Mouse (Mus musculus): ENCODE data around the gene Tfr2.

Gene Tfr2

GRCm38 (mm10) chr5:137539291-137539801 is 30.3 kb upstream of the Tfr2 start:
- no peak for DNase-seq

GRCm38 (mm10) chr5:137540991-137541390 is 28.6 kb upstream of the Tfr2 start:
- DNase-seq = no peak

DNA sequence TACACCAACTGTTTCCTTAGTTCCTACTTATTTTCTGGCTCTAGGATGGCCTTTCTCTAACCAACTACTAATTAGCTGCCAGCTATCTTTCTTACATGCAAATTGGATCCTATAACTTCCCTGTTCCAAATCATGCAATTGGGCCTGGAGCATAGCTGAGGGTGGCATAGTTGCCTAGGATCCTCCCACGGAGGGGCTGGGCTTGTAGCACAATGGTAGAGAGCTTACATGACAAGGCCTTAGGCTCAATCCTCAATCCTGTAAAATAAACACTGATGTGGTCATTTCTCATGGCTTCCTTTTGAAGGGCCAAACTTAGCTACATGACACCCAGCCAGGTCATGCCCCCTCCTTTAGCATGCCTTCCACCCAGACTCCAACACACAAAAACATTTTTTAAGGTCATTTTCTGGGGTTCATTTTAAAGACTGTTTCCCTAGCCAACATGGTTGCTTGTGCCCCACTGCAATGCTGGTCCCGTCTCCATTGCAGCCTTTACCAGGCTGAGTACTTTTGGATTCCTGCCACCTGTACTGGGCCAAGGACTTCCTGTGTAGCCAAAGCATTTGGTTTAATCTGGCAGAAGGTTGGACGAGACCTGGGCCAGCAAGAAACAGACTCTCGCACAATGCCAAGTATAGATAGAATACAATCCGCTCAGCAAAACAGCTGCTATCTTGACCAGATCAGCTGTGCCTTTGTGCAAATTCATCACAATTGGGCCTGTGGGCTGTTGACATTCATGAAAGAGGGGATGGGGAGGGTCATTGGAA is 27.7 kb upstream of the Tfr2 start:
- DNase-seq = no peak

GRCm38 (mm10) chr5:137544926-137545325 is 24.7 kb upstream of the Tfr2 start:
- DNase-seq = no peak

GRCm38 (mm10) chr5:137545596-137545995 is 24.0 kb upstream of the Tfr2 start:
- DNase-seq = no peak

DNA sequence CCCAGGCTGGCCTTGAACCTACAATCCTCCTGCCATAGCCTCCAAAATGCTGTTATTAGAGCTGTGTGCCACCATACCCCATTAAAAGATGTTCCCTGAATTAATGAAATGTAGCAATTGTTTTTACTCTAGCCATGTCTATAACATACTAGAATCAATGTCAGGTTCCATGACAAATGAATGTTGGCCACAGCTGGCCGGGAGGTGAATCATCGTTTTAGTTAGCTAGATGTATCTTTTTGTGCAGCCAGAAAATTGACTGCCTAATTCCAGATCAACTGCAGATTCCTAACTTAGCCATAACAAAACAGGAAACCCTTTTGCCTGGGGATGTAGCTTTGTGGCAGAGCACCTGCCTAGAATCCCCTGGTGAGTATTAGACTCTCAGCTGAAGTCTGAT is 19.8 kb upstream of the Tfr2 start:
- DNase-seq = no peak

DNA sequence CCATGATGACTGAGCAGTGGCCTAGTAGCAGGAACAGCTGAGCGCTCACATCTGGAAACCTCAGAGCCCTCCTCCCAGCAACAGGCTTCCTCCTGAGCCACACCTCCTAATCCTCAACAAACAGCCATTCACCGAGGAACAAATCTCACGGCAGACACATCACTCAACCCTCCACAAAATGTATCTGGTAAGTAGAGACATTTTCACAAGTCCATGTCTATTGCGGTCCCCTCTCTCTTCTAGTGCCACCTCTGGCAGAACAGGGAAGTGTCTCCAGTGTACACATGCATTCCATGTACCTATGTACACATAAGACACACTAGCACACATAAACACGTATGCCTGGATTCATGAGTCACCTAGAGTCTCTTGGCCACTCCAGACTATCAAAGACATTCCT is 18.5 kb upstream of the Tfr2 start:
- no peak for DNase-seq

DNA sequence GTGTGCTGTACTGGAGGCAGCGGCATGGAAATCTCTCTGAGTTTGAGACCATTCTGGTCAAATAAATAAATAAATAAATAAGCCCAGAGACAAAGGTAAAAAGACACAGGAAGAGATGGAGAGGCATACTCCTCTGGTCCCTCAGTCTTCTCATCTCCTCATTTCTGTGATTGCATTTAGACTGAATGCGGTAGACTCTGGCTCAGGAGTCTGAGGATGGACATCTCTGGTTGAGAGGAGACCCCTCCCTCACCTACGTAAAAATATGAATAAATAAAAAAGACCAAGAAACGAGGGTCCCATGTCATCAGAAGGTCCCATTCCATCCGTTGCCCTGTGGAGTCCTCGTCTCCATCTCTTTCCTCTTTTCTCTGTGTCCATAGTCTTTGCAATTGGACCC is 16.6 kb upstream of the Tfr2 start:
- no peak for DNase-seq

- DNase-seq = peak; percentile 63
Measured at GRCm38 (mm10) chr5:137553411-137553837, 16.2 kb upstream of the Tfr2 start, which contains the start of gene Actl6b. Gene Actl6b, plus strand, starts transcription at chr5:137553517.

GRCm38 (mm10) chr5:137553898-137554297 is 15.7 kb upstream of the Tfr2 start:
- DNase-seq = no peak

DNA sequence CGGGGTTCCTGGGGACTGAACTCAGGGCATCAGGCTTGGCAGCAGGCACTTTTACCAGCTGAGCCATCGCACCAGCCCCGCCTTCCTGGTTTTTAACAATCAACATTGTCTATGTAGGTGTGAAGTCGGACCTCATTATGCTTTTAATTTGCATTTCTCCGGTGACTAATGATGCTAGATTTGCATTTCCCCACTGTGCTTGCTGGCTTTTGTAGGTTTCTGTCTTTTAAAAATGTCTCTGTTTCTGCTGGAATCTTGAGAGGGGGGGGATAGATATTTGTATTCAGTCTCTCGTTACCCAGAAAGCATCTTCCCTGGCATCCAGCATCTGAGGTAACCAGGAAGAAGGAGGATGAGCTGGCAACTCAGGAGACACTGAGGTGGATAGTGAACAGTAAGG is 8.1 kb upstream of the Tfr2 start:
- DNase-seq = no peak

DNA sequence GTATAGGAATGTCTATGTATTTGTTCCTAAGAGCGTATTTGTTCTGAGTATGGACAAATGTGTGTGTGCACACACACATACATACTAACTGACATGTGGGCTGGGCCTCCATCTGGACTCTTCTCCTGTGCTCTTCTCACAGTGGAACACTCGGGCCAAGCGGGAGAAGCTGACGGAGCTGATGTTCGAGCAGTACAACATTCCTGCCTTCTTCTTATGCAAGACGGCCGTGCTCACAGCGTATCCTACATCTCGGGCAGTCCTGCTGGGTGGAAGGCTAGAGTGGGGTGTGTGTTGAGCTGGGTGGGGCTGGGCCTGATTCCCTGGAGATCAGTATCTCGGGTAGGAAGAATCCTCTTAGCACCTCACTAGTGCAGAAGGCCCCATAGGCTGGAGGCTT is 6.7 kb upstream of the Tfr2 start:
- no peak for DNase-seq

GRCm38 (mm10) chr5:137565744-137566143 is 3.9 kb upstream of the Tfr2 start:
- DNase-seq = no peak

GRCm38 (mm10) chr5:137566416-137566815 is 3.2 kb upstream of the Tfr2 start:
- DNase-seq = no peak

- DNase-seq = no peak
Measured at GRCm38 (mm10) chr5:137568223-137568798, 1.3 kb upstream of the Tfr2 start.

GRCm38 (mm10) chr5:137569031-137569430 is 609 bp upstream of the Tfr2 start:
- DNase-seq = no peak

GRCm38 (mm10) chr5:137570181-137570580 is 541 bp downstream of the Tfr2 start:
- DNase-seq = no peak

- DNase-seq = no peak
Measured at GRCm38 (mm10) chr5:137570691-137571586, 1.3 kb downstream of the Tfr2 start.

DNA sequence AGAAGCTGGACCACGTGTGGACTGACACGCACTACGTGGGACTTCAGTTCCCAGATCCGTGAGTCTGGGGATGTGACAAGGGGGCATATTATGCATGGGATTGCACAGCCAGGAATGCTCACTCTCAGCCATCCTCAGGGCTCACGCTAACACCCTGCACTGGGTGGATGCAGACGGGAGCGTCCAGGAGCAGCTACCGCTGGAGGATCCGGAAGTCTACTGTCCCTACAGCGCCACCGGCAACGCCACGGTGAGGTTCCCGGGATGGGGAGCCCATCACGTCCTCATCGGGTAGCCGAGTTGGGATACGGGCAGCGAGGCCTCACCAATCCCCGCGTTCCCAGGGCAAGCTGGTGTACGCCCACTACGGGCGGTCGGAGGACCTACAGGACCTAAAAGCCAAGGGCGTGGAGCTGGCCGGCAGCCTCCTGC is 4.8 kb downstream of the Tfr2 start:
- peak; percentile 38 for DNase-seq

DNA sequence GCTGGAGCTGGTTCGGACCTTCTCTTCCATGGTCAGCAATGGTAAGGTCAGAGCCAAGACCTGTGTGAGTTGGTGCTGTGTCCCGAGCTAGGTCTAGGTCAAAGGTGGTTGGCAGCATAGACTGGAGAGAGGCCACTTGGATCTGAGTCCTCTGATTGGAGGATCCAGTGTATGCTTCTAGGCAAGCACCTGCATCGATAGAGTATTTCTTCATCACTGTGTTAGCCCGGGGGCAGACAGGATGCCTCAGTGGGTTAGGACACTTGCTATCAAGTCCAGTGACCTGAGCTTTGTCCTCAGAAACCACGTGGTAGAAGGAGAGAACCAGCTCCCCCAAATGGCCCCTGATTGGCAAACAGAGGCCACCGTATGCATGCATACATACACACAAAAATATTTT is 10.6 kb downstream of the Tfr2 start:
- no peak for DNase-seq

GRCm38 (mm10) chr5:137582702-137583101 is 13.1 kb downstream of the Tfr2 start:
- no peak for DNase-seq

- no peak for DNase-seq
Measured at GRCm38 (mm10) chr5:137583670-137584169, 14.1 kb downstream of the Tfr2 start.

DNA sequence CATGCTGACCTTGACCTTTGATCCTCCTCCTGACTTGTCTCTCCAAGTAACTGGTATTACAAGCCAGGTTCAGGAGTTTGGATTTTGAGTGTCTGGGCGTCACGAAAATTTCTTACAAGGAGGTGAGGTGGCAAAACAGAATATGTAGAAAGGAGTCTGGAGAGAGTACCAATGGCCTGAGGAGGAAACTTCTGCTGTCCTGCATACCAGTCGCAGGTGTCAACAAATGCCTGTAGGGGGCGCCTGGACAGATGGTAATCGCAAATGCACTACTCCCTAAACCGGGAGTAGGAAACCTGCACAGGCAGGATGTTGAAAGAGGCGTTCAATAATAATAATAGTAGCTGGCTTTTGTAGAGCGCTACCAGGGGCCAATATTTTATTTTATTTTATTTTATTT is 15.3 kb downstream of the Tfr2 start:
- DNase-seq = peak; percentile 71
